Mouse (Mus musculus) liver, postnatal 0 days (tissue): ENCODE measurements at regions not wholly inside any gene's neighbourhood (a gene's known extent, or its start where the extent isn't known, plus 50 kb on each side); places are given as distances from the start of the nearest gene placed in this dataset.

Source experiments
- CTCF ChIP-seq: sonication (generic); IDR thresholded peaks from 2 replicates; pipeline ENCODE4 v1.5.1; 2016; ENCODE audit warnings: antibody characterized with exemption, low read depth
- EP300 ChIP-seq: IDR thresholded peaks from 2 replicates; pipeline ENCODE4 v1.6.1; 2016; ENCODE audit warnings: antibody characterized with exemption, low read depth, mild to moderate bottlenecking

DNA sequence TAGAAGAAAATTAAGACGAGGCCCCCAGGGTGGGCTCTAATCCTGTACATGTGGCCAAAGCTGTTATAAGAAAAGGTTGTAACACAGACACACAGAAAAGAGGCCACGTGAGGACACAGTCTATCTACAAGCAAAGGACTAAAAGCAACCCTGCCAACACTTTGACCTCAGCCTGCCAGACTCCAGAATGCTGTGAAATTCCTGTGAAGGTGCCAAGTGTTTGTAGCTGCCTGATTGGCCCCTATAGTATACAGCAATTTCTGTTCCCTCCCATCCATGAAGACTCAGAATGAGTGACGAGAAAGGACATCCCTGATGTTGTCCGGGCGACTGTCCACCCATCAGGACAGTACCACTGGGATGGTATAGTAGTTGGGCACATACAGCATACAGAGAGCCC is 209.8 kb upstream of the Arid1b start:
- no peak for TF ChIP-seq CTCF
- no peak for TF ChIP-seq EP300
